Mouse (Mus musculus): ENCODE measurements around the gene Nhlrc4. TPM values are rescaled to one million over a fixed set of nuclear protein-coding genes. Genes with fewer than 3 reads are reported as not detected.

Nhlrc4 gene
- total and polyA plus RNA-seq, 3 experiments: 0.10 to 2.8 (median 0.30) TPM

GRCm38 (mm10) chr17:25961566-25961965, 16.8 kb upstream of the Nhlrc4 start:
- H3K27ac ChIP-seq: no peak overlapping the region
- H3K9ac ChIP-seq (ENCODE audit: low read depth, low read length): no peak overlapping the region
- no peak for DNase-seq
- H3K79me2 ChIP-seq (replicated peaks; ENCODE audit: control insufficient read depth, insufficient read depth, low read length): no peaks in the 10 kb centered on the region
- no peaks in the 10 kb centered on the region for H3K4me1 ChIP-seq (ENCODE audit: control insufficient read depth, insufficient read depth, low read length)
- TF ChIP-seq CTCF (IDR thresholded peaks at IDR 0.05) (no peak), EP300 (IDR thresholded peaks at IDR 0.05; ENCODE audit: insufficient read depth, low read depth, low read length) (no peak), POLR2A (IDR thresholded peaks at IDR 0.05; ENCODE audit: insufficient read depth, low read depth, low read length) (no peak)
- no peaks in the 10 kb centered on the region for H3K36me3 ChIP-seq (ENCODE audit: control insufficient read depth, insufficient read depth, low read length)
- WGBS: 89% methylated on average over 5 of the region's 5 CpGs
- no peak overlapping the region for H3K4me3 ChIP-seq
- intact Hi-C loops (cut with DNase I): no loop called here
- no peaks in the 10 kb centered on the region for H3K27me3 ChIP-seq (ENCODE audit: control insufficient read depth, insufficient read depth, low read length)

DNA sequence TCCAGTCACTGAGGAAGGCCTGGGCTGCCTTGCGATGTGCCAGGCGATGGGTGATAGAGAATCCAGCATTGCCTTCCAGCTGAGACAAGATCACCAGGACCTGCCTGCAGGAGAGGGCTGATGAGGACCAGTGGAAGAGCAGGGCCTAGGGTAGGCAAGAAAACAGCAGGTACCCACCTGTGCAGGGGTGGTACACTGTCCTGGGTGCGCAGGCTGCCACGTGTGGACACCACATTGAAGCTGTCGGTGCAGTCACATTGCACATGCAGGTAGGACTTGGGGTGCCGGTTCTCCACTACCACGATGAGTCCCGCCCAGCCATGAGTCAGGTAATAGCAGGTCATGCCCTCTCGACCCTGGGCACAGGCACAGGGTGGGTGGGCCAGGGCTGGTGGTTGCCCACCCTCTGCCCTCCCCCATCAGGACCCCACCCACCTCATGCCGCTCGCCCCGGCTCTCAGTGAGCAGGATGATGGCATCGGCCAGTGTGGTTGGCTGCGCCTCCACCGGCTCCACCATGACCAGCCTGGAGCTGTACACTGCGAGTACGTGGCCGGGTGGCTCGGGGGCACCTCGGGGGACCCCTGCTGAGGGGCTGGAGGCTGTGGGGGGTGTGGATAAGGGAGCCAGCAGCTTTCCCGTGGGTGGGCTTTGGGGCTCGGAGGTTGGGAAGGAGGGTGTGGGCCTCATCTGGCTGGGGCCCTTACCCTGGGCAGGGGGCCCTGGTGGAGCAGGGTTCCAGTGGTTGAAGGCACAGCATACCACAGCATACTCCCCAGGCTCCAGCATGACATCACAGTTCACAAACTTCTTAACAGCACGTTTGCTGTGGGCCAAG, 15.1 kb upstream of the Nhlrc4 start:
- no peak overlapping the region for H3K9ac ChIP-seq (ENCODE audit: low read depth, low read length)
- no peak overlapping the region for H3K4me3 ChIP-seq
- no peaks in the 10 kb centered on the region for H3K36me3 ChIP-seq (ENCODE audit: control insufficient read depth, insufficient read depth, low read length)
- no peaks in the 10 kb centered on the region for H3K4me1 ChIP-seq (ENCODE audit: control insufficient read depth, insufficient read depth, low read length)
- no peaks in the 10 kb centered on the region for H3K27me3 ChIP-seq (ENCODE audit: control insufficient read depth, insufficient read depth, low read length)
- TF ChIP-seq POLR2A (IDR thresholded peaks at IDR 0.05; ENCODE audit: insufficient read depth, low read depth, low read length) (no peak), CTCF (IDR thresholded peaks at IDR 0.05) (no peak), EP300 (IDR thresholded peaks at IDR 0.05; ENCODE audit: insufficient read depth, low read depth, low read length) (no peak)
- H3K27ac ChIP-seq: no peak overlapping the region
- WGBS: 88% methylated on average over 23 of the region's 23 CpGs
- H3K79me2 ChIP-seq (replicated peaks; ENCODE audit: control insufficient read depth, insufficient read depth, low read length): no peaks in the 10 kb centered on the region
- DNase-seq: no peak
- intact Hi-C loops (cut with DNase I): no loop called here

DNA sequence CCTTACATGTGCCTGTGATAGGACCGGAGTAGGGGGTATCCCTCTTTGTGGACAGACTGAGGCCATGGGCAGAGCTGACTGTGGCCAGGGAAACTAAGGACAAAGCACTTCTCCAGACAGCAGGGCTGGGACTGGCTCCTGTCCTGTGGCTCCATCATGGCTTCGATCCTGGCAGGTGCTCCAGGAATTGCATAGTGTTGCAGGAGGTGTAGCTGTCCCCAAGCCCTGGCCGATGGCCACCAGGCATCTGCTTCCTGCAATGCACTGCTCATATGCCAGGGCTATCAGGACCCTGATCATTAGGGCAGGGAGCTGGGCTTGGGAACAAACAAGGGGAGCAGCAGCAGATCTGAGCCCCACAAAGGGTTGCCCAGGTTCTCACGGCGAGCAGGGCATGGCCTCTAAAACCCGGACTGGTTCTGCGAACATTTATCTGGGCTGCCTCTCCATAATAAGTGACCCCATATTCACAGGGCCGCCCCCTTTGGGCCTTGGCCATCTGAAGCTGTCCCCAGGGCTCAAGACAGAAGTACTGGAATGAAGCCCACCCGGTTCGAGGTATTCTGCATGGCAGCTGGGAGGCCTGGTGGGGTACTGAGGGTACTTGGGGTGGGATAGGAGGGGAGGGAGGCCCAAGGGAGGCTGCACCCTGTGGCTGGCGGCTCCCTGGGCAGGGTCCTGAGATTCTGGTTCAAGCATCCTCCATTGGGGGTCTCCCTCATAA, 14.2 kb upstream of the Nhlrc4 start:
- Histone ChIP-seq H3K9ac (ENCODE audit: low read depth, low read length) (no peak overlapping the region), H3K27me3 (ENCODE audit: control insufficient read depth, insufficient read depth, low read length) (no peaks in the 10 kb centered on the region), H3K4me1 (ENCODE audit: control insufficient read depth, insufficient read depth, low read length) (no peaks in the 10 kb centered on the region), H3K36me3 (ENCODE audit: control insufficient read depth, insufficient read depth, low read length) (no peaks in the 10 kb centered on the region), H3K79me2 (replicated peaks; ENCODE audit: control insufficient read depth, insufficient read depth, low read length) (no peaks in the 10 kb centered on the region), H3K4me3 (no peak overlapping the region), H3K27ac (no peak overlapping the region)
- TF ChIP-seq POLR2A (IDR thresholded peaks at IDR 0.05; ENCODE audit: insufficient read depth, low read depth, low read length): no peak
- TF ChIP-seq EP300 (IDR thresholded peaks at IDR 0.05; ENCODE audit: insufficient read depth, low read depth, low read length): no peak
- no peak for TF ChIP-seq CTCF (IDR thresholded peaks at IDR 0.05)
- 92% methylated on average over 11 of the region's 11 CpGs for WGBS
- intact Hi-C loops (cut with DNase I): no loop called here
- no peak for DNase-seq

DNA sequence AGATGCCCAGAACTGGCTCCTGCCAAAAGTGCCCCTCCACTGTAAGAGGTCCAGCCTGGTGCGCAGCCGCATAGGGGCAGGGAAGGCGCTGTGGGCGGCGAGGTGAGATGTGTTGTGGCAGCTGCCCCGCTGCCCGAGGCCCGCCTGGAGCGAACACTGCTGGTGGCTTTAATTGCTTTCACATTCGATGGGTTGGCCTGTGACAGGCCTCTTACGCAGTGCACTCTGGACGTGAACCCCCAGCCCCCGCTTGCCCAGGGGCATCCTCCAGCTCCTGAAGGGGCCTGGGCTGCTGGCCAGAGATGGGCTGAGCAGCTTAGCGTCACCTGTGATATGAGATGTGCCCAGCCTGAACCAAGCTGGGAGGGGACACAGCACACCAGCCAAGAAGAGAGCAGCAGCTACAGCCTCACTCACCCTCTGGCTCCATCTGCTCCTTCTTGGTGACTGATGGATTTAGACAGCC, 12.9 kb upstream of the Nhlrc4 start:
- Histone ChIP-seq H3K4me3 (no peak overlapping the region), H3K79me2 (replicated peaks; ENCODE audit: control insufficient read depth, insufficient read depth, low read length) (no peaks in the 10 kb centered on the region), H3K36me3 (ENCODE audit: control insufficient read depth, insufficient read depth, low read length) (no peaks in the 10 kb centered on the region), H3K27me3 (ENCODE audit: control insufficient read depth, insufficient read depth, low read length) (no peaks in the 10 kb centered on the region), H3K9ac (ENCODE audit: low read depth, low read length) (no peak overlapping the region), H3K4me1 (ENCODE audit: control insufficient read depth, insufficient read depth, low read length) (no peaks in the 10 kb centered on the region), H3K27ac (no peak overlapping the region)
- TF ChIP-seq POLR2A (IDR thresholded peaks at IDR 0.05; ENCODE audit: insufficient read depth, low read depth, low read length): no peak
- TF ChIP-seq EP300 (IDR thresholded peaks at IDR 0.05; ENCODE audit: insufficient read depth, low read depth, low read length): no peak
- no peak for TF ChIP-seq CTCF (IDR thresholded peaks at IDR 0.05)
- DNase-seq: no peak
- intact Hi-C loops (cut with DNase I): no loop called here
- WGBS: 89% methylated on average over 14 of the region's 14 CpGs

DNA sequence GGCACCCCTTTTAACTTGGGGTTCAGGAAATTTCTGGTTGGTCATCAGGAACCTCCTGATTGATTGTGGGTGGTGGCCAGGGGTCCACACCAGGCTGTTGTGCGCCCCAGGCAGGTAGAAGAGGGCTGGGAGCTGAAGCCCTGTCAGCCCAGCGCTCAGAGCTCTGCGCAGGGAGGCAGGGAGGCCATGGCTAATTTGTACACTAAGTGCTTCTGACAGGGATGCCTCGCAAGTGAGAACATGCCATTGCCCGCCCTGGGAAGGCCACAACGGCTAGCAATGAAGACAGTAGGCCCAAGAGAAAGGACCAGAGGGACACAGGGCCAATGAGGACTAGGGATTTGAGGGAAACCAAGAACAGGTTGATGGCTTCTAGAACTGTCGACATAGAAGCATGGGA, 11.9 kb upstream of the Nhlrc4 start:
- Histone ChIP-seq H3K27me3 (ENCODE audit: control insufficient read depth, insufficient read depth, low read length) (peaks cover 3% of the 10 kb centered on the region; the same call in 1 of the 2 replicates), H3K4me3 (no peak overlapping the region), H3K27ac (no peak overlapping the region), H3K4me1 (ENCODE audit: control insufficient read depth, insufficient read depth, low read length) (no peaks in the 10 kb centered on the region), H3K79me2 (replicated peaks; ENCODE audit: control insufficient read depth, insufficient read depth, low read length) (no peaks in the 10 kb centered on the region), H3K9ac (ENCODE audit: low read depth, low read length) (no peak overlapping the region), H3K36me3 (ENCODE audit: control insufficient read depth, insufficient read depth, low read length) (no peaks in the 10 kb centered on the region)
- intact Hi-C loops (cut with DNase I): no loop called here
- no peak for DNase-seq
- 85% methylated on average over 7 of the region's 7 CpGs for WGBS
- no peak for TF ChIP-seq EP300 (IDR thresholded peaks at IDR 0.05; ENCODE audit: insufficient read depth, low read depth, low read length)
- no peak for TF ChIP-seq CTCF (IDR thresholded peaks at IDR 0.05)
- no peak for TF ChIP-seq POLR2A (IDR thresholded peaks at IDR 0.05; ENCODE audit: insufficient read depth, low read depth, low read length)

DNA sequence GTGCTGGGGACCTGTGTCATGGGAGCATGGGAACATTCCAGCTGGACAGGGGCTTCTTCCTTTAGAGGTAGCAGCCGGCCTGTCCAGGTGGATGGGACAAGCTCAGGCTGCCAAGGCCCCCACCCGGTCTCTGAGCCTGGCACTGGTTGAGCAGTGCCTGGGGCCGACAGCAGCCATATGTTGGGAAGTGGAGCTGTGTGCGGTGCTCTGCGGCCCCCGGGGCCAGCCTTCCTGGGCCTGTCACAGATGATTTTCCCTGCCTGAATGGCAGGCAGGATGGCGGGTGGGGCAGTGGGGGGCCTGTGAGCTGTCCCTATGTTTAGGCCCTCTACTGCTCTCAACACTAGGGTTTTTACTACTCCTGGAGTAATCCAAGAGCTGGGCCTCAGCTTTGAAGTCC, 11.4 kb upstream of the Nhlrc4 start:
- intact Hi-C loops (cut with DNase I): no loop called here
- peaks cover 6% of the 10 kb centered on the region; the same call in 1 of the 2 replicates for H3K27me3 ChIP-seq (ENCODE audit: control insufficient read depth, insufficient read depth, low read length)
- no peaks in the 10 kb centered on the region for H3K4me1 ChIP-seq (ENCODE audit: control insufficient read depth, insufficient read depth, low read length)
- no peak for DNase-seq
- H3K27ac ChIP-seq: no peak overlapping the region
- no peaks in the 10 kb centered on the region for H3K36me3 ChIP-seq (ENCODE audit: control insufficient read depth, insufficient read depth, low read length)
- H3K79me2 ChIP-seq (replicated peaks; ENCODE audit: control insufficient read depth, insufficient read depth, low read length): no peaks in the 10 kb centered on the region
- WGBS: 70% methylated on average over 7 of the region's 7 CpGs
- no peak overlapping the region for H3K9ac ChIP-seq (ENCODE audit: low read depth, low read length)
- TF ChIP-seq CTCF (IDR thresholded peaks at IDR 0.05): no peak
- no peak for TF ChIP-seq POLR2A (IDR thresholded peaks at IDR 0.05; ENCODE audit: insufficient read depth, low read depth, low read length)
- no peak for TF ChIP-seq EP300 (IDR thresholded peaks at IDR 0.05; ENCODE audit: insufficient read depth, low read depth, low read length)
- no peak overlapping the region for H3K4me3 ChIP-seq
